Mouse (Mus musculus): ENCODE results near the gene Scamp4. TPM values are rescaled to one million over a fixed set of nuclear protein-coding genes. Genes with fewer than 3 reads are reported as not detected.

Gene Scamp4
- total RNA-seq (2022), result 10 to 100 TPM; 39.3 to 58.6 (median 42.8) TPM

DNA sequence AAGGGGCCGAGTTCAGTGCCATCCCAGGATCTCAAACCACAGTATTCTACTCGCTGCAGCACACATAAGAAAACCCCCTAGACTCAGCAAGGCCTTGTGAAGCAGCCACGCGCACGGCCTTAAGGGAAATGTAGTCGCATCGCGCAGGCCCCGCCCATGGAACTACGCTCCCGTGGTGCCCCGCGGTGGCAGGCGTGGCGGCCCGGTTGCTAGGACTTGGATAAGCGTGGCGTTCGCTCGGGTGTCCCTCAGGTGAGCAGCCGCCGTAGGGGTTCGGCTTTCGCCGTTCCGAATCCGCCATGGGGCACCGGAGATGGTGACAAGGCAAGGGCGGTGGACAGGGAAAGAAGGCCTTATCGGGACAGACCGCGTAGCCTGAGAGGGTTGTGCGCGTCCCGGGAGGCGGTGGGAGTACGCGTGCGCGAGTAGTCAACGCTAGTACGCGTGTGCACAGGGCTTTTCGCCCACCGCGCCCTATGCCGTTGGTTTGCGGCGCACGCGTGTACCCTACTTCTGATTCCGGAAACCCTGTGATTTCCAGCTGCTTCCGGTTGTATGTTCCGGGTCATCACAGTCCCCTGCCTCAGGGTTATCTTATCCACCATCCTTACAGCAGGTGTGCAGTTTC is at the start of gene Scamp4, which contains the start of gene Adat3:
Gene Scamp4, plus strand, starts transcription at position 175 of the 628 bp plus-strand sequence.
Gene Adat3, plus strand, starts transcription at position 183 of the 628 bp plus-strand sequence.
- DNase-seq (ENCODE audit: low spot score in 2 of 2), result peak; percentile 93 to 96

- no peak for DNase-seq (ENCODE audit: low spot score in 2 of 2)
Observed at GRCm38 (mm10) chr10:80553575-80553974, 49.1 kb upstream of the Scamp4 start.

DNA sequence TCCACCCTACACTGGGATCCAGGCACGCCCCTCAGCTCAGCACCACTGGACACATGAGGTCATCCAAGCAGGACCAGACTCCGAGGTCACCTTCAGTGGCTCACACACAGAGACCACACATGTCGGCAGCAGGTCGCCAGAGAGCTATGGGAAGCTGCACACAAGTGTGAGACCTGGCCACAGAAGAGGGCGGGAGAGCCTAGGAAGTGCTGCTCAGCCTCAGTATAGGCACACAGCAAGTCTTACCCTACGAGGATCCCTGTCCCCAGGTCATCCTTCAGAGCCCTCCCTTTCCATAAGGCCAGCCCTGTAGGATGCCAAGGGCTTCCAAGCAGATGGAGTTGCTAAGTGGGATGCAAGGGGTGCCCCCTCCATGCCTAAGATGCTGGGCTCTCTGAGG is 48.7 kb upstream of the Scamp4 start:
- no peak for DNase-seq (ENCODE audit: low spot score in 2 of 2)

DNA sequence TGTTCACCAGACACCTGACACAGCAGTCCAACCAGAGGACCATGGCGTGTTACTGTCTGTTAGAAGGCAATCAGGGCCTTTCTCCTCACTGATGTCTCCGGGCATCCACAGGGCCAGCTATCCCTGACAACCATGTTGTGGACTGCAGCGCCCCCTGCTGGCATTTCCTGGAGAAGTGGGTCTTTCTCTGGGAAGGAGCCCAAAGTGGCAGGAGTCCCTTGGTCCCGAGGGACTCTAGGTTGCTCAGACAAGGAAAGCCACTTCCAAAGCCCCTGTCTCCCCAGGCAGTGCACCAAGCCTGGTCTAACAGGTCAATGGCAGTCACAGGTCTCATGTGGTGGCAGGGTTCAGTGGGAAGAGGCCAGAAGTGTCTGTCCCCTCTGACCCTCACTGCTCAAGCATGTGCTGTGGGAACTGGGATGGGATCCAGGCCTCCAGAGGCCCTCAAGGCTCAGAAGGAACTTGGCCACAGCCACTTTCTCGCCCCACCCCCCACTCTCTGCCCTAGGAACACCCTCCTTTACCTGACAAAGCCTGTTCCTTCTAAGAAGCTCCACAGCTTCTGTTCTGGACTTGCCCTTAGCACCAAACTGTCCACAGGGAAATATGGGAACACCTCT is 45.2 kb upstream of the Scamp4 start:
- peak in 1 of 2 experiments; percentile 73 for DNase-seq (ENCODE audit: low spot score in 2 of 2)

- DNase-seq (ENCODE audit: low spot score in 2 of 2), result no peak
Observed at GRCm38 (mm10) chr10:80559431-80559830, 43.2 kb upstream of the Scamp4 start.

GRCm38 (mm10) chr10:80560621-80561020 is 42.1 kb upstream of the Scamp4 start:
- DNase-seq (ENCODE audit: low spot score in 2 of 2), result no peak

- peak; percentile 88 to 95 for DNase-seq (ENCODE audit: low spot score in 2 of 2)
Observed at GRCm38 (mm10) chr10:80561116-80561944, 41.3 kb upstream of the Scamp4 start, which contains the start of gene Rexo1. Gene Rexo1, minus strand, starts transcription at chr10:80561560.

- peak in 1 of 2 experiments; percentile 90 for DNase-seq (ENCODE audit: low spot score in 2 of 2)
Observed at GRCm38 (mm10) chr10:80566375-80567092, 36.1 kb upstream of the Scamp4 start.

DNA sequence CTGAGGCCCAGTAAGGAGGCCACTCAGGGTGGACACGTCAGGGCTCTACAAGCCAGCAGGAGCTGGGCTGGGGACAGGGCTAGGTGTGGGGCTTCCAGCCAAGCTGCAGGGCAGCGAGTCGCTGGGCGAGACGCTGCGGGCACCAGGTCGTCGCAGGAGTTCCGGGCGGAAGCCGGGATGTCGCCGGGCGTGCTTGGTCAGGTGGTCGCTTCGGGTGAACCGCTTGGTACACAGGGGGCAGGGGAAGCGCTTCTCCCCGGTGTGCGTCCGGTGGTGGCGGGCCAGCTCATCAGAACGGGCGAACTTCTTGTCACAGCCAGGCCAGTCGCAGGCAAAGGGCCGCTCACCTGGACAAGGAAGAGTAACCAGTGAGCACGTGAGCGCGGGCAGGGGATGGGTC is 33.8 kb upstream of the Scamp4 start:
- no peak for DNase-seq (ENCODE audit: low spot score in 2 of 2)

DNA sequence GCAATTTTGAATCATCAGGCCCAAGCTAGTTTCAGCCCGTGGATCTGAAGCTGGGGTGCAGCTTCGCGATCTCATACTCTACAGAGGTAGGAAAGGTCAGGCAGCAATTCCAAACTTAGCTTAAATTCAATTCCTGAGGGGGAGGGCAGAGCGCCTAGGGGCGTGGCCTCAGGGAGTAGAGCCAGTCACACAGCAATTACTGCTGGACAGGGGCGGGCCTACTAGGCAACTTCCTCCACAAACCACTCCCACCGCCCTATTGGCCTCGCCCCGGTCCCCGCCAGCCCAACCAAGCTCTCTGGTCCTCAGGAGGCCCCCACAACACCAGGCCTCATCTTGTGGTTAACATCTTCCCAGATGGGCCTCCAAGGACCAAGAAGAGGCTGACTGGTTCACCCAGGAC is 33.0 kb upstream of the Scamp4 start:
- no peak for DNase-seq (ENCODE audit: low spot score in 2 of 2)

GRCm38 (mm10) chr10:80570419-80570818 is 32.3 kb upstream of the Scamp4 start:
- DNase-seq (ENCODE audit: low spot score in 2 of 2), result no peak

DNA sequence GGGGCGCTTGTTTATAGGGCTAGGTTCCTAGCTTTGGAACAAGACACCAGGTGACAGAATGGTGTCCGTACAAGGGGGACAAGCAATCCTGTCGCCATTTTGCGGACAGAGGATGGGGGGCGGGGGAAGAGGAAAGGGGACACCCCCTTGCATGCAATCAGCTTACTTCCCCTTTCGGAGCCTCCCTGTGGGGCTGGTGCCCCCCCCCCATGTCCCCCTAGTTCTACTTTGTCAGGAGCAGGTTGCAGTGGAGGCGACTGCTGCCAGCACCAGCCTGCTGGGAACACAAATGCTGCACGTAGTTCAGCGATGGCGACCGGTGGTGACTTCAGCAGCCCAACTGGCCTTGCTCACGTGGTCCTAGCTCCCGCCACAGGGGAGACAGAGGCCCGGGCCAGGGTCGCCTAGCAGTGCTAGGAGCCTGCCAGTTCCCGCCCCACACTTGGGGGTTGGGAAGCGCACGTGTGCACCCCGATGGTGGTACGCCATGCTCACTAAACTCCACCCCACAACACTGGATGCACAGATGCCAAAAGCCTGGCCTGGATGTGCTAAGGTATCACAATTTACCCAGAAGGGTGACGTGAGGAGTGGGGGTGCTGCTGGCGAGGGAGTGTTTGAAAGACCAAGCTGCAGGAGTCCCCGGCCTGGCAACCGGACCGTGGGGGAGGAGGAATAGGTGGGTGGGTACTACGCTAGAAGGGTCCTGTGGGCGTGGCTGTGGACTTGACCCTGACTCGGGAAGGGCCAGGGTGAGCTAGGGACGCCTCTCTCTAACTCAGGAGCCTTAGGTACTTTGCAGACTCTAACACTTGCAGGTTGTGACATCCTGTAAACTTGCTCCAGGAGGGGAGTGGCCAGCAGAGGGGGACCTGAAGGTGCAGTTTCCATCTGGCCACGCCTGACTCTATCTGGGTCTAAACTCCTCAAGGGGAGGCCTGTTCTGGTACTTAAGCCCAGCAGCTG is 31.5 kb upstream of the Scamp4 start:
- DNase-seq (ENCODE audit: low spot score in 2 of 2), result no peak

DNA sequence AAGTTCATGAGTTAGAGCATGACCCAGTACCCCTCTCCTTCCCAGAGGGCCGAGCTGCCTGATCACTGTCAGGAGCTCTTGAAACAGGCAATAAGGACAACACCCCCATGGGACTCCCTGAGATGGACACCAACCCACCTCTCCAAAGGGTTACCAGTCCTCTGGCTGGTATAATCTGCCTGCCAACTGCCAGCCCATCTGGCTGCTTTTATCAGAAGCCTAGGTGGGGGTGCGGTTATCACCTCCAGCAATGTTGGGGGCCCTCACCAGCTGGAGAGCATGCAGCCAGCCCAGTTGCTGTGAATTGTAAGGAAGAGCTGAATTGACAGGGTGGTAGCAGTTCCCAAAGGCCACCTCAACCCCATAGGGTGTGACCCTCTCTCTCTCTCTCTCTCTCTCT is 30.2 kb upstream of the Scamp4 start:
- DNase-seq (ENCODE audit: low spot score in 2 of 2), result no peak

DNA sequence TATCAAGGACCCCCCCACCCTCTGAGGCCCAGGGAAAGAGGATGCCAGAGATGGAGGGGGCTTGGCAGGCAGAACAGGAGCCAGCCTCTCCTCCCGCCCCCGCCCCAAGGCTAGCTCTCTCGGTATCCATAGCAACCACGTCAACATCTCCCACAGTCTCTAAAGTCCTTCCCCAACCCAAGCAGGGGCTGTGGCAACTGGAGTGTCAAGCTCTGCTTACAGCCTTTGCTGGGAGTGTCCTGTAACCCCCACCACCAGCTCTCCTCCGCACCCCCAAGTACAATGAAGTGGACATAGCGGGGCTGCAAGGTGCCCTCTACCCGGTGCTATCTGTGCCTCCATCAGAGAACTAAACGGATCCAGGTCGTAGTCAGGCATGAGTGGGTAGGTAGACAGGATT is 28.7 kb upstream of the Scamp4 start:
- no peak for DNase-seq (ENCODE audit: low spot score in 2 of 2)

- no peak for DNase-seq (ENCODE audit: low spot score in 2 of 2)
Observed at GRCm38 (mm10) chr10:80574896-80575295, 27.8 kb upstream of the Scamp4 start.

GRCm38 (mm10) chr10:80575925-80576324 is 26.7 kb upstream of the Scamp4 start:
- no peak for DNase-seq (ENCODE audit: low spot score in 2 of 2)

GRCm38 (mm10) chr10:80576351-80577194 is 26.1 kb upstream of the Scamp4 start:
- no peak for DNase-seq (ENCODE audit: low spot score in 2 of 2)

DNA sequence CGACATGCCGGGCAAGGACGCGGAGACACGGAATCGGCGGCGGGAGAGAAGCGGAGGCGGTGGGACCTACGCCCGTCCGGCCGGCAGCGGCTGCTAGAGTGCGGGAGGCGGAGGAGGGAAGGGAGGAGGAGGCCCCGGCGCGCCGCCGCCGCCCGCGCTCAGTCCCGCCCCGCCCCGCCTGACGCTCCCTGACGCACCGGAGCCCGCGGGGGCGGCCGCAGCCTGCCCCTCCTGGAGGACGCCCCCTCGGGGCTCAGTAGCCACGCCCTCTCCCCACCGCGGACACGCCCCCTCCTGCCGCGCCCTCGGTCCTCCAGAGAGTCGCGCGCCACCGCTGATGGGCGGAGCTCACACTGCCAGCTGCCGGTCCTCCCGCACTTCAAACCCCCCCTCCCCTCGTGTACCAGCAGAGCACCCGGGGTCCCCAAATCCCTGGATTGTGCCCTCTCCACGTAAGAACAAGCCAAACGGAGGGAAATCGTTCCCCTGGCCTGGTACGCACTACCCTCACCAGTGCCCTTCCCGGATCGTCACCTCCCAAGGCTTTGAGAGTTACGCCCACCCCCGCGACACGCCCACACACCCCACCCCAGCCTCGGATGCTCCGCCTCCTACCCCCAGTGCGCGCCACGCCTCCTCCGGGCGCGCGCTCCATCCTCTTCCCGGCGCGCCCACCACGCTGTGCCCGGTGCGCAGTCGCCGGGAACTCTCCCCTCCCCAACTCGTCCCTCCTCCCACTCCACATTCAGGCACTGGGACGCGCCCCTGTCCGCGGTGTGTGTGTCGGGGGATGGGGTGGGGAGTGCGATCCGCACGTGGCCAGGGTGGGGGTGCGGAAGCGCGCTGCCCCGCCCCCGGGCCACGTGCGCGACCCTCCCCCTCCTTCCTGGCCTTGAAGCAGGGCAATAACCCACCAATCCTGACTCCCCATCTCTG is 25.2 kb upstream of the Scamp4 start, which contains the start of gene Klf16:
Gene Klf16, minus strand, starts transcription at position 127 of the 936 bp plus-strand sequence.
- peak; percentile 94 to 95 for DNase-seq (ENCODE audit: low spot score in 2 of 2)
